Mouse (Mus musculus) embryo, embryonic 9.5 days (tissue): ENCODE results near the gene Foxj1.
"Not testable (repeated sequence)": the region's sequence is repeated elsewhere in the genome, so short reads cannot be mapped to it uniquely, and the experiment has no call there.

Experiments used
- DNase-seq: peaks from one replicate; pipeline ENCODE4 v3.0.0-alpha.2; 2017; ENCODE audit errors: extremely low spot score

Foxj1 gene

DNA sequence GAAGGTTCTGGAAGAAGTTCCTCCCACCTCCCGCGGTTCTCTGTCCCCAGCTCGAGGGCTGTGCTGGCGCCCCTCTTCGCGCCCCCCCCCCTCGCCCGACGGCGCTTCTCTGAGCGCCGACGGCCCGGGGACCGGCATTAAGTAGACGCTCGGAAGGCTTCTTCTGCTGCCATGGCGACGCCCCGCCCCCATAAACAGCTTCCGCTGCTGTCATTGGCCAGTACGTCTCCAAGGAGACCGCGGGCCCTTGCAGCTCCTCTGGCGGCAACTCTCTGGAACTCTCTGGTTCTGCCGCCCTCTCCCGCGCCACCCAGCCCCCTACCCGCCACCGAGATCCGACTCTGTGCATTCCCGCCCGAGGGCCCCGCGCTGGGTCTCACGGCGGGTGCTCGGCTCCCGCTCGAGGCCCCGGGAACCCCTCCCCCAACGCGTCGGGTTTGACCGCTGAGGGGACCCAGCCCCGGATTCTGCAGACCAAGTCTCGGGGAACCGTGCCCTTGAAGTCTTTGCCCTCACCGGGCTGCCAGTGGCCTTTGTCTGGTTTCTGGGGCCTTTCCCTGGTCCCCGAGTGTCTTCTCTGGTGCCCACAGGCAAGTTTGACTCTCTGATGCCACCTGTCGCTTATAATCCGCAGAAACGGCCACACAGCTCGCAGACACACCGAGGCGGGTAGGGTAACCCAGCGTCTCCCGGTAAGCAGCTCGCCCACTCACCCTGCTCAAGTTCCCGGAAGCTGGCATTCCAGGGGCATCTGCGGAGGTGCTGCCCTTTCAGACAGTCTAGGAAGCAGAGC, at the start of gene Foxj1:
Gene Foxj1 (minus strand): TSS at position 156 of the 793 bp plus-strand sequence.
- peak; percentile 98 for DNase-seq

DNA sequence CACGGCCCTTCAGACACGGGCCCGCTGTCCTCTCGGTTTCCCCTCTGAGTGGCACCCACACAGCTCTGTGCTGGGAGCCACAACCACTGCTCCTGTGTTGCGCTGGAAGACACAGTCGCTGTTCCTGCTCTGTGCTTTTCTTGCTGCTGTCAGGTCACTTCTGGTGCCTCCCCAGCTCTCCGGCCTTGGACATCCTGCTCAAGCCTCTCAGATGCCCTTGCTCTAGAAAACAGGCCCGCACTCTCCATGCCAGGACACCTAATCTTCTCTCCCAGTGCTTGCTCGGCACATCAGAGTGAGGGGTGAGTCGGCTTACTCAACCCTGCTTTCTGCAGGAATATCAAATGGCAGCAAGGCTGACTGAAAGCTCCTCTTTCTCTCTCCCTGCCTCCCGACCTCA, 49.0 kb upstream of the Foxj1 start:
- no peak for DNase-seq

DNA sequence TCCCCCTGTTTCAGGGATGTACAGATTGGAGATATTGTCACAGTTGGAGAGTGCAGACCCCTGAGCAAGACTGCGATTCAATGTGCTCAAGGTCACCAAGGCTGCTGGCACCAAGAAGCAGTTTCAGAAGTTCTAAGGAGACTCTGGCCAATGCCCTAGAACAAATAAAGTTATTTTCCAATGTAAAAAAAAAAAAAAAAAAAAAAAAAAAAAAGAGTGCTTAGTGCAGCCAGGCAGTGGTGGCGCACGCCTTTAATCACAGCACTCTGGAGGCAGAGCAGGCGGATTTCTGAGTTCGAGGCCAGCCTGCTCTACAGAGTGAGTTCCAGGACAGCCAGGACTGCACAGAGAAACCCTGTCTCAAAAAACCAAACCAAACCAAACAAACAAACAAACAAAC, 47.9 kb upstream of the Foxj1 start:
- DNase-seq: not testable (repeated sequence)

DNA sequence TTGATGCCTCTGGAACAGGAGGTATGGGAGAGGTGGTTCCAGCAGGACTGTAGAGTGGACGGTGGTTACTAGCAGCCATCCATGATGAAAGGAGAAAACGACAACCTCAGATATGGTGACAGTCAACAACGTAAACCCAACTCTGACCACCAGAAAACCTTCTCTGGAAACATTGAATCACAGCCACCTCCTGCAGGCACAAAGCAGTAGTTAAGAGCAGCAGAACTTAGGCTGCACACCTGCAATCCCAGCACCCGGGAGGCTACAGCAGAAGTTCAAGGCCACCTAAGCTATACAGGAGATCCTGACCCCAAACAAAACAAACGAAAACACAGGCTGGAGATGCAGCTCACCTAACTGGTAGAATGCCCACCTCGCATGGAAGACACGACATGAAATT, 45.6 kb upstream of the Foxj1 start:
- DNase-seq: no peak

DNA sequence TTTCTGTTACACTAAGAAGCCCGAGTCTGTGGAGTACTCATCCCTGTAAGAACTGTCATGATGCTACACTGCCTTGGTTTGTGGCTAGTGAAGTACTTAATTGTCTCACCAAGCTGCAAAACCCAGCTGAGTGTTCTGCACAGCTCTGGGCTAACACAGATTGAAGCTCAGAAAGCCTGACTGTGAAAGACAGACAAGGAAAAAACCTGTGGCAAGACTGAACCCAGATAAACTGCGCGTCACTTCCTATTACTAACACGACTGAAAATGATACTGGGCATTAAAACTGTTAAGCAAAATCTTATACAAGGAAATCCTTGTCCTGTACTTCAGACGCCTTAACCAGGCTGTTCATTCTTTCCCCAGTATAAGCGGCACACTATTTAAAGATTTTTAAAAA, 44.3 kb upstream of the Foxj1 start:
- no peak for DNase-seq

DNA sequence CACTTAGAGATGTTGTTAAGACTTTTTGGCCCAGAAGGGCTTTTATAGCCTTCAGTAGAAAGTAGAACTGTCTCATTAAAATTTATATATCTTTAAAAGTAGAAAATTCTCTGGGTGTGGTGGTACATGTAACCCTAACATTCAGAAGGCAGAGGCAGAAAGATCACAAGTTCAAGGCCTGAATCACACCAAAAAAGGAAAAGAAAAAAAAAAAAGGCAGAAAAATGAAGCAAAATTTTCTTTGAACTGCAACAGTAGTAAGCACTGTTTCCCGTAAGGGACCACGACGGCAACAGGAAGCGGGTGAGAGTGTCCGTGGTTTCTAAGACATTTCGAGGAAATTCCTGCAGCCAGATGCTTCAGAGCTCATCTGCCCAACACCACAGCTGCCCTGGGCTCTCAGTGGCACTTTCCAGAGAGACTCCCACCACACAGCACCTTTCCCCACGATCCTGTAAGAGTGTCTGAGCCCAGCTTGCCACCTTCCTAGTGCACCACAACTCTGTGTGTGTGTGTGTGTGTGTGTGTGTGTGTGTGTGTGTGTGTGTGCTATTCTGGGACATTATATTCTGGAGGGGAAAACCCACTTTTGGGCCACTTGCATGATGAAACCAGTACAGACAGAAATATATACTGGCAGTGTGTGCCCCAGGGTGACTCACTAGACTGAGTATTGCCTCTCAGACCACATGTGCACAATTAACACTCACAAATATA, 41.9 kb upstream of the Foxj1 start:
- no peak for DNase-seq

DNA sequence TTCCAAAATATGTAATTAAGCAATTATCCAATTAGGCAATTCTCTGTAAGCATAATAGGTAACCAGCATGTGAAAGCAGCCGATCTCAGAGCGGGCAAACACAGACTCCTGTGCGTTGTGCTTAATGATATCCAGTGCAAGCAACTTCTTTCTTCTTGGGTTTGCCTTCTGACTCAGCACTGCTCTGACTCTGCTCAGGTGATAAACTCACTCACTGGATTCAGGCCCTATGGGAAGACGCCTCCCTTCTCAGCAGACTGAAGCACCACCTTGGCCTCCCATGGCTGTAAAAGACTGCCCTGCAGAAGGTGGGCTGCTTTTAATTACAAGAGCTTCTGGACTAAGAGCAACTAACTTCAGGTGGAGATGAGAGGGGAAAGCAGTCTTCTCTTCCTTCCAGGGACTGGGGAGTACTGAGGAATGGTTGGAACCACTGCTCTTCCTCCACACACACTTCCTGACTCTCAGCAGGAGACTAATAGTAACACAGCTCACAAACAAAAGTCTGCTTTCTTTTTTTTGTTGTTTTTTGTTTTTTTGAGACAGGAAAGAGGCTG, 36.8 kb upstream of the Foxj1 start:
- DNase-seq: no peak

DNA sequence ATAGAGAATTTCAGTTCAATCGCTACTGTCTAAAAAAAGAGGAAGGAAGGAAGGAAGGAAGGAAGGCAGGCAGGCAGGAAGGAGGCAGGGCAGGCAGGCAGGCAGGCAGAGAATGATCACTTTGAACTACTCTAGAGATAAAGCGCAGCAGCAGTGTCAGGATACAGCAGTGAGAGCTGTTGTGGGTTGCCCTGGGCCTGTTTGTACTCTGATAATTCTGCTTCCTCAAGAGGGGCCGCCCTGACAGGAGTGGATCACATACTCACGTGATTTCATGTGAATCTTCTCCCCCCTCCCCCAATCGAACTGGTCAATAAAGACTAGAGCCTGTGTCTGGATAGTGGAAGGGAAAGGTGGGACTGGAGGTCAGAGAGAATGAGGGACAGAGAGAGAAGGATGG, 34.4 kb upstream of the Foxj1 start:
- DNase-seq: no peak

DNA sequence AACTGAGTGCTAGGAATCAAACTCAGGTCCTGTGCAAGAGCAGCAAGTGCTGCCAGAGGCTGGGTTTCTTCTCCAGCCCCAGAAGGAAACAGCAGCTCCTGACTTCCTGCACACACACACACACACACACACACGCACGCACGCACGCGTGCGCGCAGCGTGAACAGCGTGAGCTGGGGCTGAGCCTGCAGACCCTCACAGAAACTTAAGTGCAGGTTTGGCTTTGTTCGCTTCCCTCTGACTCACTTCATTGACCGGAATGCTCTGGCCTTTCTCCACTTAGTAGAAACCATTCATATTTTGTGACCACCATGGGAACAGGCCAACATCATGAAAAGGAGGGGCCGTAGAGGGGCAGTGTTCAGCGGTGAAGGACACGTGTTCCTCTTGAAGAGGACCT, 33.9 kb upstream of the Foxj1 start:
- DNase-seq: no peak

DNA sequence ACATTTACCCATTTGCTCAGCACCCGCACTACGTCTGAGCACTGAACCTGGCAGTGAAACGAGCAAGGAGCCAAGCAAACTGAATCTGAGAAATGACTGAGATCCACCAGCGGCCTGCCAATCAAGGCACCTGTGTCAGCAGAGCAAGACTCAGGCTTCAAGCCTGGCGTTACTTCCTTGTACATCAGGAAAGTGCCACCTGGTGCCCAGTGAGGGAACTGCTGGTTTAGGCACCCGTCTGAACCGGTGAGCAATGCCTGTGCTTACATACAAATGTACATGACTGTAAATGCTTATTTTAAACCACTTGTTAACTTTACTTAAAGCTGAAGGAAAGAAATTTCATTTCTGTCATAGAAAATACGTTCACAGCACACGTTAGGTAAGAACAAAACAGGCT, 32.9 kb upstream of the Foxj1 start:
- peak; percentile 79 for DNase-seq

DNA sequence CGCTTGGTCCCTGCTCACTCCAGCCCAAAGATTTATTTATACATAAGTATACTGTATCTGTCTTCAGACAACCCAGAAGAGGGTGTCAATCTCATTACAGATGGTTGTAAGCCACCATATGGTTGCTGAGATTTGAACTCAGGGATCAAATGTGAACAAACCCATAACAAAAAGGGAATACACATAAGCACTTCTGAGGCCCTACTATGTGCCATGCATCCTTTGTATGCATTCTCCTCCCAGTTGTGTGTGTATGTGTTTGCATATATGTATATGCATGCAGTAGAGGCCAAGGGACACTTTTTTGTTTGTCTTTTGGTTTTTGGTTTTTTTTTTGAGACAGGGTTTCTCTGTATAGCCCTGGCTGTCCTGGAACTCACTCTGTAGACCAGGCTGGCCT, 31.4 kb upstream of the Foxj1 start:
- DNase-seq: no peak

DNA sequence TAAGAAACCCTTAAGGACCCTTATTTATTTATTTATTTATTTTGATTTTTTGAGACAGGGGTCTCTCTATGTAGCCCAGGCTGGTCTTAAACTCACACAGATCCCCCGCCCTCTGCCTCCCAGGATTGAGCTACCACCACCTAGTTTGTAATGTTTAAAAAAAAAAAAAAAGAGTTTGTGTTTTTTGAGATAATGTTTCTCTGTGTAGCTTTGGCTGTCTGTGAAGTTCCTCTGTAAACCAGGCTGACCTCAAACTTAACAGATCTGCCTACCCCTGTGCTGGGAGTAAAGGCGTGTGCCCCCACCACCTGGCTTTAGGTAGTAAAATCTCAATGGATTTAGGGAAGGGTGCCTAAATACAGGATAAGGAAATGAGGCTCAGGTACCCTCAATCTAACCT, 30.9 kb upstream of the Foxj1 start:
- DNase-seq: no peak

DNA sequence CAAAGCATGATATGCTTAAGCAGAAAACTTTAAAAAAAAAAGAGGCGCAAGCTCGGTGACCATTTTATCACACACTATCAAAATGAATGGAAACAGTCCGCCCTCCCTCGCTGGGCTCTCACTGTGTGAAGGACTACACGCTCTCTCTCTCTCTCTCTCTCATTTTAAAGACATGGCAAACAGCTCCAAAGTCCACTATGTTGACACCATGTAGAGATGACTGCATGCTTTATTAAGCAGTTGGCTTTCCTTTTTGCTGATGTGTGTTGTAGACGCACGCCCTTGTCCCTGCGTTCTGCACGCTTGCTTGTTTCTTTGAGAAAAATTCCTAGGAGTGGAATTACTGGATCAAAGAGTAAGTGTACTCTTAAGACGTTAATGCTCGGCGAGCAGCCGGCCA, 30.2 kb upstream of the Foxj1 start:
- no peak for DNase-seq

DNA sequence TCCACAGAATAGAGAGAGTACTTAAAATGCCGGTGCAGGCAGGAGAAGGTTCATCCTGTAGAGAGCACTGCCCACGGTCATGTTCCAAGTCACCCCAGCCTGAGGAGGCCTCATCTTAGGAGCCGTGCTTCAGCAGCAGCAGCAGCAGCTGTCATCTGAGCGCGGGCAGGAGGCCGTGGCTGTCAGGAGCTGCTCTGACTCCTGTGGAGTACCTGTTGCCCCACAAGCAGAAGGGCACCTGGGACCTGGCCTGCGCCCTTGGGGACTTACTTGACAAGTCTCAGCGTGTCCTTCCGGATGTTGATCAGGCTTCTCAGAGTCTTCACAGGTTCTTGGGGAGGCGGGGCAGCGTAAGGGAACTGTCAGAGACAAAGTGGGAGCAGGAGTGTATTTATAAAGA, 26.8 kb upstream of the Foxj1 start:
- DNase-seq: no peak

DNA sequence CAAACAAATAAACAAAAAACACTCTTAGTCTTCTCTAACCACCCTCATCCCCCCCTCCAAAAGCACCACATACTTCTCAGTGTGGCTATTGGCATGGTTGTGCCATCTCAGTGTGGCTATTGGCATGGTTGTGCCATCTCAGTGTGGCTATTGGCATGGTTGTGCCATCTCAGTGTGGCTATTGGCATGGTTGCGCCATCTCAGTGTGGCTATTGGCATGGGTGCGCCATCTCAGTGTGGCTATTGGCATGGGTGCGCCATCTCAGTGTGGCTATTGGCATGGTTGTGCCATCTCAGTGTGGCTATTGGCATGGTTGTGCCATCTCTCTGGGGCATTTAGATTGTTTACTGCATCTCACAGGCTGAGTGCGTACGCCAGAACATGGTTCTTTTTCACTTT, 25.7 kb upstream of the Foxj1 start:
- not testable (repeated sequence) for DNase-seq

DNA sequence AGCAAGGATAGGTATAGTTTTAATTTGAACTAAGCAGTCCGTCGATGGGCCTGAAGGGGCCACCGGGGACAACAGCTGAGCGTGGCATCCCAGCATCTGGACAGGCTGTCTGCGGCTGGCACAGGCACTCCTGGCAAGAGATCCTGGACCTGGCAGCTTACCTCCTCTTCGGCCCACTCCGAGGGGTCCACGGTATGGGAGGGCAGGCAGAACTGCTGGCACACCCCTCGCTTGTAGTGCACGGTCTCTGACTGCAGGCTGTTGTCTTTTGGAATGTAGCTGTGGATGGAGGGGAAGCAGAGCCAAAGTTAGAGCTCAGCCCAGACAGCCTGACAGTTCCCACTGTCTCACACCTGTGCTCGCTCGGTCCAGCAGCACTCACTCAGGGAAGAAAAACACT, 24.5 kb upstream of the Foxj1 start:
- no peak for DNase-seq

DNA sequence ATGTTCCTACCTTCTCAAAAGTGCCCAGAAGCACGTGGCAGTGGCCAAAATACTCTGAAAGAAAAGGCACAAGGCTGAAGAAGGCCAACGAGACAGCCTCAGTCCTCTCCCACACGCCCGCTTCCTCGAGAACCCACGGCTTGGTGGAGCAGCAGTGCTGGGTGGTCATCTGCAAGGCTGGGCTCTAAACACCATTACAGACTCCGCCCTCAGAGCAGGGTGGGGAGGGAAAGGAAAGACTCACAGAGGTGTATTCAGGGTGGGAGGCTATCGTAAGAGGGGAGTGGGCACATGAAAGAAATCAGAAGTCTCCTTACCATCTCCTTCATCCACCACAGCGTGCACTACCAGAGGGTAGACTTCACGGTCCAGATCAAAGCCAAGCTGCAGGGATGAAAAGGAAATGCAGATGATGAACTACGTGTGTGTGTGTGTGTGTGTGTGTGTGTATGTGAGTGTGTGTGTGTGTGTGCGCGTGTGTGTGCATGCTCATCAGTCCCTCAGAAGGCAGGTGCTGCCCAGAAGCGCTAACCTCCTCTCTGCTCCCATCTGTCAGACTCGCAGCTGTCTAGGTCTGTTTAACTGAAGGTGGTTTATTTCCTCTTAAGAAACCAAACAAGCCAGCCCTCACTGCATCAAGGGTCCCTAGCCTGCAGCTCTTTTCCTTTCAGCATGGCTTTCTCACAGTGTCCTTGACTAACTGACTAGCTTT, 23.9 kb upstream of the Foxj1 start:
- no peak for DNase-seq

DNA sequence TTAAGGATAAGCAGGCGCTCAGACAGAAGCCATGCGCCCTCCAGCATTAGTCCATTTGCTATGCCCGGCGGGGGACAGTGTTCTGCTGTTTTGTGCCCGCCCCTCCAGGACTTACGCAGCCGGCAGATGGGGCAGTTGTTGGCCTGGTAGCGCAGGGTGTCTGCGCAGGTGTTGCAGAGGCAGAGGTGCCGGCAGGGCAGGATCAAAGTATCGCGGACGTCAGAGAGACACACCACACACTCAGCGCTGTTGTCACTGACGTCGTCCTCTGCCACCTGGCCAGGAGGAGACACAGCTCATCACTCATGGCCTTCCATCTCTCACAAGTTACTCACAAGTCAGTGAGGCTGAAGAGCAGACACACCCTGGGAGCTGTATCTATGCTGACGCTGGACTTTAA, 19.3 kb upstream of the Foxj1 start:
- no peak for DNase-seq

DNA sequence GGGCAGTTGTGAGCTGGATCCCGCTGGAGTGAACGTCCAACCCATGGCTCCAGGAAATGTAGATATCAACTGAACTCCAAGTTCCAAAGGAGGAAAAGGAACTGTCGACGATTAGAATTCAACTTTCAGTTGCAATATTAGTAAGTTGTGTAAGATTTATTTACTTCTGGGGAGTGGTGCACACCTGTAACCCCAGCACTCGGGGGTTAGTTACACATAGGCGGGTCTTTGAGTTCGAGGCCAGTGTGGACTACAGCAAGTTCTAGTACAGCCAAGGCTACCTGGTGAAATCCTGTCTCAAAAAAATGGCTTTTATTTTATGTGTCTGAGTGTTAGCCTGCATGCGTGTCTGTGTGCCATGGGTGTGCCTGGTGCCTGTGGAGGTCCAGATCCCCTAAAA, 18.3 kb upstream of the Foxj1 start:
- DNase-seq: no peak

DNA sequence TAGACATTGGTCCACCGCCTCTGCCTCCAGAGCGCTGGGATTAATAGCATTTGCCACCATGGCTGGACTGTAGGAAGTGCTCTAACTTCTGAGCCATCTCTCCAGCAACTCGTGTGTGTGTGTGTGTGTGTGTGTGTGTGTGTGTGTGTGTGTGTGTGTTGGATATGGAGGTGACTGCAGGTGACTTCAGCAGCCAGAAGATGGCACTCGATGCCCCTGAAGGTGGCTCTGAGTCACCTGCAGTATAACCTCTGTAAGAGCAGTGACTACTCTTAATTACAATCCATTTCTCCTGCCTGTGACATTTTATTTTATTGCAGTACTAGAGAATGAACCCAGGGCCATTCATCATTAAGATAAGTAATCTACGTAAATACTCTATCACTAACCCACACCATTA, 16.1 kb upstream of the Foxj1 start:
- no peak for DNase-seq

DNA sequence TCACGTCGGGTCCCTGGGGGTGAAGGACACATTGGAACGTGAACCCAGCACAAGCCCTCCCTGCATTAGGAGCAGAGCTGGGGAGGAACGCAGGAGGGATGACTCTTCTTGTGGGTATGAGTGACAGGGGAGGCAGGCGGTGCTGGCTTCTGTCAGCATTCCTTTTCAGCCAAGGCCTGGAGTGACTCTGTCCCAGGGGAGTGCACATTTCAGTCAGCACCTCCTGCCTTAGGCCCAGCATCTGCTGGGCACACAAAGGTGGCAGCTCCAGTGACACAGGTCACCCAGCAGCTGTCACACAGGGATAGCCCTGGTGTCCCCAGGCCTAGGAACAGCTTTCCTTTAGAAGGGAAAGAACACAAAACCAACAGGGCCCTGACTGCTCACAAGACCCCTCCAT, 12.8 kb upstream of the Foxj1 start:
- DNase-seq: no peak

DNA sequence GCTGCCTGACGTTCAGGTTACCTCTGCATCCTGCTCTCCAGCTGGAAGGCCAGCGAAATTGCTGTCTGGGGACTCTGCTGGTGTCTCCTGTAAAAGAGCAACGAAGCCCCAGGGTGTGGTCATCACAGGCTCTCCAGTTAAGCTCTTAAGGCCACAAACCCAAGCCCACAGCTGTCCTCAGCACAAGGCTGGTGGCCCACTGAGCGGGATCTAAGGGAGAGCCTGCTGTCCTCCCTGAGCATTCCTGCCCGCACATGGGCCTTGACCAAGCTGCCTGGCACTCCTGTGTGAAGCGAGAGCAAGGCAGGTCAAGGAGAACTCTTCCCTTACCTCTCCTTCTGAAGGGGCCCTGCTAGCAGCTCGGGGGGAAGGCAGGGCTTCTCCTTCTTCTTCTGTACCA, 11.8 kb upstream of the Foxj1 start:
- no peak for DNase-seq
